ENCODE assay signal across 8 mouse cellular contexts in genomic region chr2:119327102-119327480, GRCm38 (mm10). TPM values are rescaled to one million over a fixed set of nuclear protein-coding genes. Genes with fewer than 3 reads are reported as not detected.
DNase-seq lines count a peak whose midpoint lies in the region; ATAC-seq and TF ChIP-seq lines count a peak whose summit lies in the region.

No protein-coding gene starts in this region.

- no peak for DNase-seq in spleen, adult 2 months (ENCODE audit: low read depth in 1 of 2, low spot score in 2 of 2)
- DNase-seq in spleen, adult 12 weeks (ENCODE audit: low spot score) = no peak
- peak; percentile 74 for DNase-seq in embryonic facial prominence, embryonic 10.5 days (ENCODE audit: low spot score)
- peak; percentile 87 for DNase-seq in kidney, postnatal 10 days
- peak; percentile 79 for DNase-seq in lung, postnatal 36 days

- no peaks in the 10 kb centered on the region for H3K36me3 ChIP-seq in spleen, adult 2 months (ENCODE audit: control insufficient read depth, insufficient read depth, low read length)
- H3K36me3 ChIP-seq in embryonic facial prominence, embryonic 10.5 days (replicated peaks) = no peaks in the 10 kb centered on the region
- no peaks in the 10 kb centered on the region for H3K36me3 ChIP-seq in heart, embryonic 16.5 days (ENCODE audit: control insufficient read depth, insufficient read depth)
- no peaks in the 10 kb centered on the region for H3K36me3 ChIP-seq in stomach, embryonic 15.5 days

- peak overlapping the region; percentile 77 for H3K9ac ChIP-seq in heart, embryonic 16.5 days (ENCODE audit: low read length)
- peak overlapping the region; percentile 25; the same call in 1 of the 2 replicates for H3K9ac ChIP-seq in stomach, embryonic 15.5 days

- peak overlapping the region; percentile 85 for H3K4me2 ChIP-seq in heart, embryonic 16.5 days (ENCODE audit: low read depth, low read length)
- peak overlapping the region; percentile 96 for H3K4me2 ChIP-seq in stomach, embryonic 15.5 days

- peak; percentile 28; the same call in 1 of the 2 replicates for TF ChIP-seq CTCF in spleen, adult 2 months (IDR thresholded peaks at IDR 0.05; ENCODE audit: extremely low read depth, insufficient read depth, insufficient read length, insufficient replicate concordance)

- H3K4me1 ChIP-seq in spleen, adult 2 months (ENCODE audit: control insufficient read depth, insufficient read depth, insufficient read length) = peaks cover 22% of the 10 kb centered on the region
- H3K4me1 ChIP-seq in embryonic facial prominence, embryonic 10.5 days = peaks cover 50% of the 10 kb centered on the region
- peaks cover 22% of the 10 kb centered on the region for H3K4me1 ChIP-seq in heart, embryonic 16.5 days (ENCODE audit: control insufficient read depth, insufficient read depth, low read length)
- peaks cover 48% of the 10 kb centered on the region for H3K4me1 ChIP-seq in stomach, embryonic 15.5 days

- no peak overlapping the region for H3K27ac ChIP-seq in spleen, adult 2 months (ENCODE audit: insufficient read depth, low read length)
- H3K27ac ChIP-seq in embryonic facial prominence, embryonic 10.5 days (replicated peaks) = 0 out of 2 replicates have a peak overlapping the region, but pooled peaks have one; percentile 11
- H3K27ac ChIP-seq in heart, embryonic 16.5 days (ENCODE audit: low read length) = peak overlapping the region; percentile 61
- H3K27ac ChIP-seq in stomach, embryonic 15.5 days = no peak overlapping the region

- no peak for TF ChIP-seq POLR2A in spleen, adult 2 months (IDR thresholded peaks at IDR 0.05; ENCODE audit: low read depth, low read length)

- no peak; the same call in 1 of the 2 replicates for ATAC-seq in heart, embryonic 16.5 days (replicated peaks; ENCODE audit: extremely low read depth, insufficient read depth, low FRiP score)
- no peak for ATAC-seq in stomach, embryonic 15.5 days (ENCODE audit: insufficient read depth, low FRiP score, low read depth)
- ATAC-seq in granulocyte monocyte progenitor cell, adult 5-6 weeks (replicated peaks; ENCODE audit: poor library complexity, severe bottlenecking) = no peak

- under 1% methylated on average over 30 of the region's 30 CpGs for WGBS in spleen, adult 2 months
- under 1% methylated on average over 30 of the region's 30 CpGs for WGBS in embryonic facial prominence, embryonic 10.5 days
- WGBS in heart, embryonic 16.5 days = under 1% methylated on average over 30 of the region's 30 CpGs
- under 1% methylated on average over 30 of the region's 30 CpGs for WGBS in stomach, embryonic 15.5 days

- no peaks in the 10 kb centered on the region for H3K9me3 ChIP-seq in embryonic facial prominence, embryonic 10.5 days
- no peaks in the 10 kb centered on the region for H3K9me3 ChIP-seq in heart, embryonic 16.5 days (replicated peaks; ENCODE audit: control insufficient read depth, low read length)
- H3K9me3 ChIP-seq in stomach, embryonic 15.5 days = no peaks in the 10 kb centered on the region

- peak overlapping the region; percentile 42; the same call in 1 of the 2 replicates for H3K4me3 ChIP-seq in spleen, adult 2 months (ENCODE audit: extremely low read depth, insufficient read depth, insufficient read length)
- H3K4me3 ChIP-seq in embryonic facial prominence, embryonic 10.5 days = peak overlapping the region; percentile 61
- H3K4me3 ChIP-seq in heart, embryonic 16.5 days (ENCODE audit: low read length) = peak overlapping the region; percentile 65
- H3K4me3 ChIP-seq in stomach, embryonic 15.5 days (replicated peaks) = peak overlapping the region; percentile 52

- H3K27me3 ChIP-seq in spleen, adult 2 months (ENCODE audit: control insufficient read depth, insufficient read depth, low read length) = peaks cover 37% of the 10 kb centered on the region
- peaks cover 100% of the 10 kb centered on the region for H3K27me3 ChIP-seq in embryonic facial prominence, embryonic 10.5 days (replicated peaks; ENCODE audit: low read depth, poor library complexity, severe bottlenecking)
- peaks cover 70% of the 10 kb centered on the region for H3K27me3 ChIP-seq in heart, embryonic 16.5 days (ENCODE audit: control insufficient read depth, insufficient read depth, low read length)
- peaks cover 64% of the 10 kb centered on the region for H3K27me3 ChIP-seq in stomach, embryonic 15.5 days (replicated peaks)

RNA-seq across cellular contexts. Expression of gene Dll4, which starts 1.5 kb away (rescaled TPM):
- polyA plus RNA-seq in spleen, adult 2 months (2012; rRNA removed) = 5.6 and 6.2 TPM in 2 replicates
- polyA plus RNA-seq in embryonic facial prominence, embryonic 10.5 days (2016; fragmentation: Nextera tagmentation; extraction: Ambion mirVana) = 4.4 and 4.6 TPM in 2 replicates
- polyA plus RNA-seq in heart, embryonic 16.5 days (2015; fragmentation: Nextera tagmentation; extraction: Ambion mirVana) = 14.1 TPM in 2 replicates
- 7.0 and 8.7 TPM in 2 replicates for polyA plus RNA-seq in stomach, embryonic 15.5 days (2015; fragmentation: Nextera tagmentation; extraction: Ambion mirVana)
- not detected in 2 replicates for total RNA-seq in granulocyte monocyte progenitor cell, adult 5-6 weeks (2014; fragmentation: Nextera tagmentation)
- total RNA-seq in granulocyte monocyte progenitor cell, adult 5-6 weeks (2017) = not detected in 2 replicates

RNA-seq across cellular contexts. Expression of gene Chac1, which starts 23.9 kb away (rescaled TPM):
- 1.9 and 2.9 TPM in 2 replicates for polyA plus RNA-seq in spleen, adult 2 months (2012; rRNA removed)
- polyA plus RNA-seq in embryonic facial prominence, embryonic 10.5 days (2016; fragmentation: Nextera tagmentation; extraction: Ambion mirVana) = 0.90 and 1.1 TPM in 2 replicates
- 0.42 and 0.50 TPM in 2 replicates for polyA plus RNA-seq in heart, embryonic 16.5 days (2015; fragmentation: Nextera tagmentation; extraction: Ambion mirVana)
- 1.6 TPM in 2 replicates for polyA plus RNA-seq in stomach, embryonic 15.5 days (2015; fragmentation: Nextera tagmentation; extraction: Ambion mirVana)
- not detected in 2 replicates for total RNA-seq in granulocyte monocyte progenitor cell, adult 5-6 weeks (2014; fragmentation: Nextera tagmentation)
- not detected in 2 replicates for total RNA-seq in granulocyte monocyte progenitor cell, adult 5-6 weeks (2017)

RNA-seq across cellular contexts. Expression of gene Vps18, which starts 38.6 kb away (rescaled TPM):
- polyA plus RNA-seq in spleen, adult 2 months (2012; rRNA removed) = 19.3 and 24.1 TPM in 2 replicates
- polyA plus RNA-seq in embryonic facial prominence, embryonic 10.5 days (2016; fragmentation: Nextera tagmentation; extraction: Ambion mirVana) = 23.1 and 25.1 TPM in 2 replicates
- 13.3 and 13.6 TPM in 2 replicates for polyA plus RNA-seq in heart, embryonic 16.5 days (2015; fragmentation: Nextera tagmentation; extraction: Ambion mirVana)
- 16.4 and 18.0 TPM in 2 replicates for polyA plus RNA-seq in stomach, embryonic 15.5 days (2015; fragmentation: Nextera tagmentation; extraction: Ambion mirVana)
- total RNA-seq in granulocyte monocyte progenitor cell, adult 5-6 weeks (2014; fragmentation: Nextera tagmentation) = 11.3 and 14.8 TPM in 2 replicates
- total RNA-seq in granulocyte monocyte progenitor cell, adult 5-6 weeks (2017) = 17.2 and 21.1 TPM in 2 replicates

RNA-seq across cellular contexts. Expression of gene Rhov, which starts 56.0 kb away (rescaled TPM):
- polyA plus RNA-seq in spleen, adult 2 months (2012; rRNA removed) = 0.15 and 0.38 TPM in 2 replicates
- polyA plus RNA-seq in embryonic facial prominence, embryonic 10.5 days (2016; fragmentation: Nextera tagmentation; extraction: Ambion mirVana) = 0.74 and 2.5 TPM in 2 replicates
- 1.0 and 1.3 TPM in 2 replicates for polyA plus RNA-seq in heart, embryonic 16.5 days (2015; fragmentation: Nextera tagmentation; extraction: Ambion mirVana)
- polyA plus RNA-seq in stomach, embryonic 15.5 days (2015; fragmentation: Nextera tagmentation; extraction: Ambion mirVana) = 27.1 and 28.4 TPM in 2 replicates
- not detected in 2 replicates for total RNA-seq in granulocyte monocyte progenitor cell, adult 5-6 weeks (2014; fragmentation: Nextera tagmentation)
- total RNA-seq in granulocyte monocyte progenitor cell, adult 5-6 weeks (2017) = 0.26 and 0.65 TPM in 2 replicates

Comparison
In these comparisons a context has a peak if more than half of its experiments do, and no peak if none do; other contexts are left out.
1. DNase-seq: peak in embryonic facial prominence, embryonic 10.5 days (single experiment), kidney, postnatal 10 days (single experiment) and lung, postnatal 36 days (single experiment); none in spleen, adult 2 months (0 of 2) and spleen, adult 12 weeks (single experiment).
2. H3K27ac ChIP-seq: peak in embryonic facial prominence, embryonic 10.5 days (single experiment) and heart, embryonic 16.5 days (single experiment); none in spleen, adult 2 months (single experiment) and stomach, embryonic 15.5 days (single experiment).
3. Peak in every context shown above with its lines, with median percentiles within 50 percentile points of each other: H3K4me3 ChIP-seq.